Mouse (Mus musculus): ENCODE data around the gene Ttc29.

DNA sequence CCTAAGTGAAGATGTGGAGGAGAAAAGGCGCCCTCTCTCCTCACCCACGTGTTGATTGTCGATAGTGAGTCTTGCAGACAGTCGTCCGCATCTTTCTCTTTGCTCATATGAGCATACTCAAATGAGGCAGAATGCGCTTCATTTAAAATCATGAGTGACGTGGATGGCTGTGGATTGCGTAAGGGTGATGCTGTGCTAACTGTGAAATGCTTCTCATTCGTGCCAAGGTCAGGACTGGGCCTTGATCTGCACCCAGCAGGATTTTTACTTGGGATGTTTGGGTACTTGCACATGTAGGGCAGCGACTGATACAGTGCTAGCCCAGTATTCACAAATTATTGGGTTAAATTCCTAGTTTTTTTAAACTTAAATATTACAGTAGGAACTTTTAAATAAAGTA lies 56.2 kb downstream of the Ttc29 start:
- TF ChIP-seq CTCF (IDR thresholded peaks at IDR 0.05; ENCODE audit: extremely low read depth, insufficient read depth, low read length): no peak
- TF ChIP-seq POLR2A (IDR thresholded peaks at IDR 0.05; ENCODE audit: extremely low read depth, insufficient read depth, low read length): no peak

All from cortical plate, adult 2 months (tissue).